Mouse (Mus musculus) forebrain, embryonic 16.5 days (tissue): Measurements from ENCODE around the gene Cd82. TPM values are rescaled to one million over a fixed set of nuclear protein-coding genes. Genes with fewer than 3 reads are reported as not detected.

Experiments
- ATAC-seq: fragments of 200-750 bp; cut with Nextera tagmentation; 2 replicates; pipeline ENCODE4 v1.8.0; 2017; ENCODE audit warnings: mild to moderate bottlenecking, moderate library complexity
- H3K27ac ChIP-seq: fragments of 300-500 bp; sonication (generic); 2 replicates; pipeline ENCODE4 v1.5.1; 2014; ENCODE audit warnings: low read length, control low read depth
- H3K27me3 ChIP-seq: fragments of 300-500 bp; sonication (generic); replicated peaks from 2 replicates; pipeline ENCODE4 v1.6.1; 2014; ENCODE audit warnings: low read length; ENCODE audit not compliant: control insufficient read depth, insufficient read depth
- H3K36me3 ChIP-seq: fragments of 300-500 bp; sonication (generic); 2 replicates; pipeline ENCODE4 v1.6.1; 2014; ENCODE audit not compliant: control insufficient read depth, insufficient read depth
- H3K4me1 ChIP-seq: fragments of 300-500 bp; sonication (generic); replicated peaks from 2 replicates; pipeline ENCODE4 v1.6.1; 2014; ENCODE audit warnings: low read length; ENCODE audit not compliant: control insufficient read depth, insufficient read depth
- H3K4me2 ChIP-seq: fragments of 300-500 bp; sonication (generic); 2 replicates; pipeline ENCODE4 v1.6.1; 2014; ENCODE audit warnings: mild to moderate bottlenecking, low read length, control low read depth
- H3K4me3 ChIP-seq: fragments of 300-500 bp; sonication (generic); replicated peaks from 2 replicates; pipeline ENCODE4 v1.5.1; 2014; ENCODE audit warnings: mild to moderate bottlenecking, low read length, control low read depth
- H3K9ac ChIP-seq: fragments of 300-500 bp; sonication (generic); replicated peaks from 2 replicates; pipeline ENCODE4 v1.6.1; 2014; ENCODE audit warnings: low read depth, low read length, control low read depth
- H3K9me3 ChIP-seq: fragments of 300-500 bp; sonication (generic); 2 replicates; pipeline ENCODE4 v1.6.1; 2016; ENCODE audit warnings: low read length; ENCODE audit not compliant: control insufficient read depth
- WGBS: fragments of 180-500 bp; shearing (Covaris S2); extraction: QIAGEN DNeasy Blood & Tissue Kit; methylation state at CpG from one replicate; pipeline ENCODE4 v1.1.7; 2014; 5-methylcytosine and 5-hydroxymethylcytosine counted together
- polyA plus RNA-seq: library from polyadenylated mRNA; unstranded; fragments of >200 nt; fragmentation: Nextera tagmentation; extraction: Ambion mirVana; gene quantifications from 2 replicates; pipeline ENCODE4 v1.2.1, GENCODE M21; 2015

Gene Cd82
- polyA plus RNA-seq, 1 experiment from 2014 or later = 18.3 TPM

DNA sequence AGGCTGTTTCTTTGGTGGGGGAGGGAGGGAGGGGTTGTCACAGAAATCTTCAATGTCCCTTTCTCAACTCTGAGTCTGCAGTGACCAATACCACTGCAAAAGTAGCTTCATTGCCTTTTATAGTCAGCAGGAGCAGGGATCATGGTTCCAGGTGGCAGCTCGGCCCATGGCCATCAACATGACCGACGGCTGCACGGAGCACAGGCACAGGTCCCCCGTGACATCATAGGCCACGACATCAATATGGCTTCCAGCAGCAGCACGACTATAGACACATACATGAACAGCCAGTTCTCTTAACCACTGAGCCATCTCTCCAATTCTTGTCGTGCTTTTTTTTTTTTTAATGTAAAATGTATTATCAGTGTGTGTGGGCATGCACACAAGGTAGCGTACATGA, 48.8 kb downstream of the Cd82 start:
- Histone ChIP-seq H3K9me3 (no peaks in the 10 kb centered on the region), H3K4me3 (no peak overlapping the region), H3K27ac (no peak overlapping the region), H3K9ac (no peak overlapping the region), H3K27me3 (no peaks in the 10 kb centered on the region), H3K36me3 (no peaks in the 10 kb centered on the region), H3K4me1 (peaks cover 15% of the 10 kb centered on the region), H3K4me2 (no peak overlapping the region)
- no peak for ATAC-seq
- 88% methylated on average over 9 of the region's 9 CpGs for WGBS

DNA sequence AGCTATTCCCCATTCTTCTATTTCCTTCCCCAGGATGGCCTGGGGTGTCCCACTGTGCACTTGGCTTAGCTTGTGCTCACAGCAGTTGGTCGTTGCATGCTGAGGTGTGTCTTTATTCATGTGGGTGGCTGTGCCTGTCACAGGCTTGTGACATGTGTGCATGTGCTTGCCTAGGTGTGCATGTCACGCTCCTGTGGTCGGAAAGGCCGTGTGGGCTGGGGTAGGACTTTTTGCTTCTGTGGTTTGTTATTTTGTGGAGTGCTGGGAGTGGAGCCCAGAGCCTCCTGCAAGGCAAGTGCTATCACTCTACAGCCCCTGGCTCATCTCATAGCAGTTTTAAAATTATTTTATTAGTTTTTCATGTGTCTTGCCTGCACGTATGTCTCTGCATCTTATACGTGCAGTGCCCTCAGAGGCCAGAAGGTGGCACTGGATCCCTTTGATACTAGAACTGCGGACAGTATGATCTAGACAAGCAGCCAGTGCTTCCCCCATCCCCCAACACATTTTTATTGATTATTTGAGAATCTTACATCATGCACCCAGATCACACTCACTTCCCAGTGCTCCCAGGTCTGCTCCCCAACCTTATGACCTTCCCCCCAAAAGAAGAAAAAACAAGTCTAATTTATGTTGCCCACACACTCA, 49.4 kb downstream of the Cd82 start:
- WGBS = 48% methylated on average over 7 of the region's 7 CpGs

GRCm38 (mm10) chr2:93412101-93412500, 50.8 kb downstream of the Cd82 start:
- Histone ChIP-seq H3K27me3 (no peaks in the 10 kb centered on the region), H3K27ac (no peak overlapping the region), H3K4me1 (peaks cover 15% of the 10 kb centered on the region), H3K4me3 (no peak overlapping the region), H3K9ac (no peak overlapping the region), H3K36me3 (no peaks in the 10 kb centered on the region), H3K9me3 (no peaks in the 10 kb centered on the region), H3K4me2 (no peak overlapping the region)
- WGBS = 65% methylated on average over 4 of the region's 4 CpGs
- ATAC-seq = no peak

More for the DNA sequence above, 49.4 kb downstream of the Cd82 start:
- ATAC-seq = no peak
- H3K4me2 ChIP-seq = no peak overlapping the region
- H3K27me3 ChIP-seq = no peaks in the 10 kb centered on the region
- H3K9ac ChIP-seq = no peak overlapping the region
- no peak overlapping the region for H3K27ac ChIP-seq
- no peak overlapping the region for H3K4me3 ChIP-seq
- peaks cover 15% of the 10 kb centered on the region for H3K4me1 ChIP-seq
- no peaks in the 10 kb centered on the region for H3K36me3 ChIP-seq
- H3K9me3 ChIP-seq = no peaks in the 10 kb centered on the region

GRCm38 (mm10) chr2:93410899-93411570, 51.9 kb downstream of the Cd82 start:
- no peaks in the 10 kb centered on the region for H3K27me3 ChIP-seq
- H3K36me3 ChIP-seq = no peaks in the 10 kb centered on the region
- peak overlapping the region; percentile 18; the same call in 1 of the 2 replicates for H3K4me2 ChIP-seq
- 14% methylated on average over 12 of the region's 12 CpGs for WGBS
- H3K4me1 ChIP-seq = peaks cover 15% of the 10 kb centered on the region
- H3K9me3 ChIP-seq = no peaks in the 10 kb centered on the region
- H3K4me3 ChIP-seq = no peak overlapping the region
- no peak overlapping the region for H3K27ac ChIP-seq
- peak overlapping the region; percentile 7; the same call in 1 of the 2 replicates for H3K9ac ChIP-seq
- ATAC-seq = peak; percentile 65

DNA sequence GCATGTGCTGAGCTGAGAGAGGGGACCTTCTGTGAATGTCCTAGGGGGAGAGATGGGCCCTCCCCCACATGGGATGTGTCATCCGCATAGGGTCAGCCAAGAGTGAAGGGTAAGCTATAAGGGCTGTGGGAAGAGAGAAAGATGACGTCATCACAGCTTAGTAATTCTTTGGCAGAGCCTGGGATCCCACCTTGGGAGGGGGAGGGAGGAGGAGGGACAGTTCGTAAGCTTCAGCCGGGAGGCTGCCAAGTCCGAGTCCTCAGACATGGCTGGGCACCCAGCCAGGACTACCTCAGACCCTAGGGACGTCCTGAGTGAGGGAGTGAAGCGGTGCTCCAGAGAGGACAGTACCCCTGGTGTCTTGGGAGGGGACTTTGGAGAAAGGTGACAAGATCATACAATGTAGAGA, 57.9 kb downstream of the Cd82 start:
- no peak overlapping the region for H3K27ac ChIP-seq
- H3K36me3 ChIP-seq = no peaks in the 10 kb centered on the region
- H3K4me3 ChIP-seq = no peak overlapping the region
- H3K9ac ChIP-seq = no peak overlapping the region
- no peaks in the 10 kb centered on the region for H3K9me3 ChIP-seq
- H3K27me3 ChIP-seq = no peaks in the 10 kb centered on the region
- 16% methylated on average over 7 of the region's 7 CpGs for WGBS
- no peak for ATAC-seq
- H3K4me2 ChIP-seq = no peak overlapping the region
- H3K4me1 ChIP-seq = peaks cover 6% of the 10 kb centered on the region

DNA sequence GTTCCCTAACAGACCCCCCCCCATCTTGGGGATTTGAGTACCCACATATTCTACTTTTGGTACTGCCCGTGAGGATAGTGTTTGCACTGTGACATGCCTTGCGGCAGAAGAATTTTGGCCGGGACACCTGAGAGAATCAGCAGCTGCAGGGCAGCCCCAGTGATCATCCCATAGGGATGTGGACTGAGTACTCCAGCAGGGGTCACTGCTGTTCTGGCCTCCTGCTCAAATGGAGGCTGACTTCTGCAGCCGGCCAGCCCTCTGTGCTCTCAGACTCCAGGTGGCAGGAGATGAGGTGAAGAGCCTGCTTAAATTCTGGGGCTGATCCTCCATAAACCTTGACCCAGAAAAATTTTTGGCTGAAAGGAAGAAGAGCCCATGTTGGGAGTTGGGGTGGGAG, 58.8 kb downstream of the Cd82 start:
- Histone ChIP-seq H3K4me1 (peaks cover 6% of the 10 kb centered on the region), H3K36me3 (no peaks in the 10 kb centered on the region), H3K9me3 (no peaks in the 10 kb centered on the region), H3K4me3 (no peak overlapping the region), H3K27me3 (no peaks in the 10 kb centered on the region), H3K9ac (no peak overlapping the region), H3K27ac (no peak overlapping the region), H3K4me2 (no peak overlapping the region)
- WGBS = 48% methylated on average over 4 of the region's 4 CpGs
- no peak for ATAC-seq

DNA sequence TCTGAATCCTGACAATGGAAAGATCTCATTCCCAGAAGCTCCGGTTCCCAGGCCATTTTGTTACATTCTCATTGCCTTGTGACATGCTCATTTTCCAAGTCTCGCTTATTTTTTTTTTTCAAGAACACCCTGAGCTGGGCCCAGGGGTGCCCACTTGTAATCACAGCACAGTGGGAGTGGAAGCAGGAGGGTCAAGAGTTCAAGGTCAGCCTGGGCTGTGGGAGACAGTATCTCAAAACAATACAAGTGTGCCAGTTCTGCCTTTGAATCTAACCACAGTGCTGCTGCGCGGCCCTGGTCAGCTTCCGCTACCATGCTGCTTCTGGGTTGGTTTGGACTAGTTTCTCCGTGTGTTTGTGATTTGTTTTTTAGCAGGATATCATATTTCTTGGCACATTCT, 59.7 kb downstream of the Cd82 start:
- 85% methylated on average over 6 of the region's 6 CpGs for WGBS
- no peak overlapping the region for H3K4me3 ChIP-seq
- H3K36me3 ChIP-seq = no peaks in the 10 kb centered on the region
- ATAC-seq = no peak
- H3K27me3 ChIP-seq = no peaks in the 10 kb centered on the region
- H3K4me2 ChIP-seq = no peak overlapping the region
- no peak overlapping the region for H3K27ac ChIP-seq
- no peak overlapping the region for H3K9ac ChIP-seq
- no peaks in the 10 kb centered on the region for H3K9me3 ChIP-seq
- peaks cover 6% of the 10 kb centered on the region for H3K4me1 ChIP-seq

- Histone ChIP-seq H3K9ac (no peak overlapping the region), H3K4me1 (peaks cover 17% of the 10 kb centered on the region), H3K9me3 (no peaks in the 10 kb centered on the region), H3K27ac (no peak overlapping the region), H3K36me3 (no peaks in the 10 kb centered on the region), H3K4me2 (no peak overlapping the region), H3K4me3 (no peak overlapping the region), H3K27me3 (no peaks in the 10 kb centered on the region)
- WGBS = 11% methylated on average over 6 of the region's 6 CpGs
- ATAC-seq = peak; percentile 64; the same call in 1 of the 2 replicates
Measured at GRCm38 (mm10) chr2:93391198-93391597, 71.7 kb downstream of the Cd82 start.

DNA sequence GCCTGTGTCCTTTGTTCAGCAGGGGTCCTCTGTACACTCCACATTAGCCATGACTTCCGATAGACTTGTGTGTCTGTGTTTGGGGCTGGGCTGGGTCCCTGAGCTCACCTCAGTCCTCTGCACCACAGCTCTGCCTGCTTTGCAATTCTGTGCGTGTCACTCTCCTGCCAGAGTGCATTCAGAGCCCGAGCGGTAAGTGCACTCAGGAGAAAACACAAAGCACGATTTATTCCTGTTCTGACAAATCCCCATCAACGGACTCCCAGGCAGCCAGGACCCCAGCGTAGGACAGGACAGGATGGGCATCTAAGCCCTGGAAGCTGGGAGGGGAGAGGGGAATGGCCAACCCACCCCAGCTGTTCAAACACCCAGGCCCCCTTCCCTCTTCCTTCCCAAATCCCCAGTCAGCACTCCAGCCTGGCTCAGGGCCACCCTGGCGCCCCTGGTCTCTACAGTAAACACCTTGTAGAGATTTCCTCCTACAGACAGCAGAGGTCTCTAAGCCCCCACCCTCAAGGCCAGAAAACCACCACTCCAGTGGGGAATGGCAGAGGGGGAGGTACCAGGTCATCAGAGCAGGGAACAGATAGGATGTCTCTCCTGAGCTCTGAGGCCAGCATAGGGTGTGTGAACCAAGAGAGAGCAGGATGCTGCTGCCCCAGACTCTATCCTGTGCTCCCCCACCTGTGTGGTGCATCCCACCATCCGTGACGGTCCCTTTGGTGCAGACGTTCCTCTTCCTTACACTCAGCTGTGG, 72.6 kb downstream of the Cd82 start:
- Histone ChIP-seq H3K9me3 (no peaks in the 10 kb centered on the region), H3K27ac (no peak overlapping the region), H3K36me3 (no peaks in the 10 kb centered on the region), H3K27me3 (no peaks in the 10 kb centered on the region), H3K4me1 (peaks cover 17% of the 10 kb centered on the region), H3K4me3 (no peak overlapping the region), H3K9ac (no peak overlapping the region), H3K4me2 (no peak overlapping the region)
- peak; percentile 35 for ATAC-seq
- whole genome bisulfite sequencing = 22% methylated on average over 11 of the region's 11 CpGs
